Mouse (Mus musculus): ENCODE measurements around the gene Cnnm3. TPM values are rescaled to one million over a fixed set of nuclear protein-coding genes. Genes with fewer than 3 reads are reported as not detected.
A peak's percentile ranks its signal among the peaks of the same experiment; 100 is the strongest.
"Not testable (repeated sequence)": the region's sequence is repeated elsewhere in the genome, so short reads cannot be mapped to it uniquely, and the experiment has no call there.

Cnnm3 gene
- total RNA-seq, 2 experiments from 2014 or later, result 32.1 to 32.7 TPM

DNA sequence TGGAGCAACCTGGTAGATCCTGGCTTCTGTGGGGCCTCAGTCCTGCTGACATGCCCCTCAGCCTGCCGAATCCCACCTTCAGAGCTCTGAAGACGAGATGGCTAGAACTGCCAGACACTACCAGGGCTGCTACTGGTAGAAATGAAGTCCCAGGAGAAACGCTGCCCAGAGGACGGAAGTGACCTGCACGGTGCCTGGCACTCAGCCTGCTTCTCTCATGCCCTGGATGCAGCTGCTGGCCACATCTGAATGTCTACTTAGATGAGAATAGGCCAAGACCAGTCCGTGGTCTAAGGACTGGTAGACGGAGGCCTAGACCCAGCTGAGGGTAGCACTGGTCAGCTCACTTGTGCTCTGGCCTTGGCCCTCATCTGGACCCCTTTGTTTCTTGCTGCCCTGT, 19.3 kb downstream of the Cnnm3 start:
- DNase-seq (ENCODE audit: low spot score in 2 of 2), result no peak
- intact Hi-C loops (cut with DNase I), result no loop called here

DNA sequence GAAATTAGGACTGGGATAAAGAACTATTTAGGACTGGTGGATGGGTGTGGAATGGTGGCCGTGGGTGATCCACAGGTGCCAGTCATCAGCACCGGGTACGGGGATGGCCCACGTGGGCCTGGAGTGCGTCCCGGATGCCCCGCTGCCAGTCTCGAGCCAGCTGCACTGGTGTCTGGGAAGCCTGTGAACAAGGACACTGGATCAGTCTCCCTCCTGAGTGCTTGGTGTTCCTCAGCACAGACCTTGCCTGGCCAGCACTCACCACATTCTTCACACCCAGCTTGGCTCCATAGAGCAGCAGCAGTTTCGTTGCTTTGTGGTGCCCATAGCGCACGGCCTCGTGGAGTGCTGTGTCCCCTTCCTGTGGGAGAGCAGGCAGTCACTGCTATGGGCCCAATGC, 19.8 kb downstream of the Cnnm3 start:
- DNase-seq (ENCODE audit: low spot score in 2 of 2), result no peak
- intact Hi-C loops (cut with DNase I), result no loop called here

DNA sequence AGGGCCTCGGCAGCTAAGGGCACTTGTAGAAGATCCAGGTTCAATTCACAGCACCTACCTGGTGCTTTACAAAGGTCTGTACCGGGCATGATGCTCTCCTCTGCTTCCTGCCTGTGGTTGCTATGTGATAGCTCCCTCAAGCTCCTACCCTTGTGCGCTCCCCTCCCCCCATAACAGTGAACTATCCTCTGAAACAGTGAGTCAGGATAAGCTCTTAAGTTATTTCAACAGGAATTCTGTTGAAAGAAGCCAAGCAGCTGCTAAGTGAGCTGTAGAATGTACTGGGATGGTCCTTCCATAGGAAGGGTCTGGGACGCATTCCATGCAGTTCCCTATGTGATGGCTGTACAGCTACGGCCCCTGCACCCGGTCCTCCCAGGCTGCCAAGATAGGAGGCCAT, 21.9 kb downstream of the Cnnm3 start:
- DNase-seq (ENCODE audit: low spot score in 2 of 2), result no peak
- intact Hi-C loops (cut with DNase I), result no loop called here

- DNase-seq (ENCODE audit: low spot score in 2 of 2), result no peak
- intact Hi-C loops (cut with DNase I), result no loop called here
These were observed 23.0 kb downstream of the Cnnm3 start for GRCm38 (mm10) chr1:36534595-36535058.

GRCm38 (mm10) chr1:36535477-36536396, 24.1 kb downstream of the Cnnm3 start:
- intact Hi-C loops (cut with DNase I), result no loop called here
- peak in 1 of 2 experiments; percentile 40 for DNase-seq (ENCODE audit: low spot score in 2 of 2)

GRCm38 (mm10) chr1:36536397-36536728, 24.7 kb downstream of the Cnnm3 start:
- intact Hi-C loops (cut with DNase I), result no loop called here
- no peak for DNase-seq (ENCODE audit: low spot score in 2 of 2)

GRCm38 (mm10) chr1:36536783-36537182, 25.1 kb downstream of the Cnnm3 start, which contains the start of gene Ankrd23:
TSS of gene Ankrd23 (minus strand) at chr1:36536883.
- DNase-seq (ENCODE audit: low spot score in 2 of 2); intact Hi-C loops (cut with DNase I): not testable (repeated sequence)

DNA sequence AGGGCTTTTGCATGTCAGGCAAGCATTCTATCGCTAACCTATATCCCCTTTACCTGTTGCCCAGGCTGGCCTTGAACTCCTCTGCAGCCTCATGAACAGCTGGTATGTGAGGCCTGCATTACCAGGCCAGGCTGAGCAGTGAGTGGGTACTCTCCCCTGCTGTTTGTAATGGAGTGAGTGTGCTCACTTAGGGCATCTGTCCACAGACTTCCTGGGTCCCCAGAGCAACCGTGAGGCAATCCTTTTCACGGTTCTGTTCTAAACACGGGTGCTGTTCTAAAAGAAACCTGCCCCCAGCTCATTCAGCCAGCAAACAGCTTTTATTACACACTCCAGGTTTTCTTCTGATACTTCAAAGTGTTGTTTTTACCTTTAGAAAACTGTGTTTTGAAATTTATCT, 27.1 kb downstream of the Cnnm3 start:
- no peak for DNase-seq (ENCODE audit: low spot score in 2 of 2)
- intact Hi-C loops (cut with DNase I), result no loop called here

DNA sequence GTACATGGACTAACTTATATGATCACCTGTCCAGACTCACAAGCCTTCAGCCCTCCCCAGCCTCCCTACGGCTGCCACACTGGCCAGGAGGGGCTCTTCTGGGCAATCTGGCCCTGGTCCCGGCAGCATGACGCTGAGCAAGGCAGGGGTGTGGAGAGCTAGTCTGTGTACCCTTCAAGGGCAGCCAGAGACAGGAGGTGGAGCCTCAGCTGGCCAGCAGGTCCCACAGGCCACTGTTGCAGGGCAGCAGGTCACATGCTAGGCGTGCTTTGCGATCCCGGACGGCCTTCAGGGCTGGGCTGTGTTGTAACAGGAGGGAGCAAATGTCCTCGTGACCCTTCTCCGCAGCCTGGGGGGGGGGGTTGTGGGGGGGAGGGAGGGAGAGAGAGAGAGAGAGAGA, 27.5 kb downstream of the Cnnm3 start, which contains the start of gene Gm42417:
TSS of gene Gm42417 (minus strand) at position 244 of the 400 bp plus-strand sequence.
- intact Hi-C loops (cut with DNase I), result no loop called here
- DNase-seq (ENCODE audit: low spot score in 2 of 2), result no peak

- no peak for DNase-seq (ENCODE audit: low spot score in 2 of 2)
- intact Hi-C loops (cut with DNase I), result no loop called here
These were observed 28.5 kb downstream of the Cnnm3 start for GRCm38 (mm10) chr1:36540132-36540531.

DNA sequence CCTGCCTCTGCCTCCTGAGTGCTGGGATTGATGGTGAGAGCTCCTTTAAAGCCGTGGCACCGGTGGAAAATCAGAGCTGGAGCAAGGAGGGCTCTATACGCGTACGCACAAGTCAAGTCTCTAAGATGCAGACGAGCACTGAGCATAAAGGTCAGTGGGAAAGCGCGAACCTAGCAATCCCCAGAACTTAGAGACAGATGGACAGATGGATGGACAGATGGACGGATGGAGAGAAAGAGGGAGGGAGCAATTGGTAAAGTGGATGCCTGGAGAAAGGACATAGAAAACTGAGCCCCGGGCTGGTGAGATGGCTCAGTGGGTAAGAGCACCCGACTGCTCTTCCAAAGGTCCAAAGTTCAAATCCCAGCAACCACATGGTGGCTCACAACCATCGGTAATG, 29.1 kb downstream of the Cnnm3 start:
- intact Hi-C loops (cut with DNase I), result no loop called here
- DNase-seq (ENCODE audit: low spot score in 2 of 2), result no peak

GRCm38 (mm10) chr1:36541844-36542243, 30.2 kb downstream of the Cnnm3 start:
- no peak for DNase-seq (ENCODE audit: low spot score in 2 of 2)
- intact Hi-C loops (cut with DNase I), result no loop called here

- no peak for DNase-seq (ENCODE audit: low spot score in 2 of 2)
These were observed 31.3 kb downstream of the Cnnm3 start for GRCm38 (mm10) chr1:36542925-36543324.

GRCm38 (mm10) chr1:36545382-36545781, 33.7 kb downstream of the Cnnm3 start:
- DNase-seq (ENCODE audit: low spot score in 2 of 2), result no peak
- intact Hi-C loops (cut with DNase I), result no loop called here

More at GRCm38 (mm10) chr1:36542925-36543324, 31.3 kb downstream of the Cnnm3 start:
- intact Hi-C loops (cut with DNase I), result no loop called here

GRCm38 (mm10) chr1:36545845-36546600, 34.4 kb downstream of the Cnnm3 start:
- DNase-seq (ENCODE audit: low spot score in 2 of 2), result peak in 1 of 2 experiments; percentile 42
- intact Hi-C loops (cut with DNase I), result no loop called here

DNA sequence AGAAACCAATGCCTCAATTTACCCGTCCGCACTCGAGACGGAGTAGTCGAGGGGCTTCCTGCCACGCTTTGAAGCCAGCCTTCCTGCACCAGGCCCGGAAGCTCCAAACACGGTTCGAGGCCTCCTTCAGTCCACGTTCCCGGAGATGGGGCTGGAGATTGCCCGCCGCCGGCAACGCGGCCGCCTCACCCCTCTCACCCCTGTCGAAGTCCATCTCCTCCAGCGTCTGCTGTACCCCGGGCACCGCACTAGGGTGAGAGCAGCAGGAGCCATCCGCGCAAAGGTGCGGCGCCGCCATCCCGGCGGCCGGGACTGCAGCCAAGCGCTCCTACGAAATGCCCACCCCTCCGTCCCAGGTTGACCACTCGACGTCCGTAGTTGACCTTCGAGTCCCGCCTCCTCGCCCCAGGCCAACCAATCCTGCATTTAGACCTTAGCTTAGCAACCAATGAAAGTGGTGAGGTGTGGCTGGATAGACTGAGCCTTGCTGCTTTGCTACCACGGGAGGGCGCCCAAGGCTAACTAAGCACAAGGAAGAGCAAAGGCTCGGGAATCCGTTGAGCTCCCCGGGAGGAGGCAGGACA, 35.3 kb downstream of the Cnnm3 start, which contains the start of gene Ankrd39:
TSS of gene Ankrd39 (minus strand) at position 558 of the 584 bp plus-strand sequence.
- peak; percentile 97 to 99 for DNase-seq (ENCODE audit: low spot score in 2 of 2)
- intact Hi-C loops (cut with DNase I), result loop anchor here (1.0 kb wide), 3 partner anchors 88 to 137 kb away; no protein-coding TSS in a partner anchor

GRCm38 (mm10) chr1:36547981-36548598, 36.4 kb downstream of the Cnnm3 start:
- intact Hi-C loops (cut with DNase I), result loop anchor here (1.0 kb wide), 3 partner anchors 87 to 136 kb away; no protein-coding TSS in a partner anchor

DNA sequence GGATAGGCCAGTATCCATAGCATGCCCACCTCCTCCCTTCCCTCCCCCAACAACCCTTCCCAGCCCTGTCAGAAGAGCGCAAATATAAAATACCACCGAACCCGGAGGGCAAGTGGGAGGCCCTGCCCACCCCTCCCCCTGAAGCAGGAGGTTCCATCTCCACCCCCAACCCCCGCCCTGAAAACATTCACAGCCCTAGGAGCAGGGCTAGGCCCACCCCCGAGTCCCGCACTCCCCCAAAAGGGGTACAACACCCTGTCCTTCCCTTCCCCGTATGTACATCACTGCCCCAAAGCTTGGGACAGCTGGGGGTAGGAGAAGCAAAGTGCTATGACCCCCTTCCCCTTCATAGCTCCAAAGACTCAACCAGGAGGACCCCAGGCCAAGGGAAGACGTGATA, 37.1 kb downstream of the Cnnm3 start:
- intact Hi-C loops (cut with DNase I), result no loop called here
- DNase-seq (ENCODE audit: low spot score in 2 of 2), result no peak

More at GRCm38 (mm10) chr1:36547981-36548598, 36.4 kb downstream of the Cnnm3 start:
- peak in 1 of 2 experiments; percentile 33 for DNase-seq (ENCODE audit: low spot score in 2 of 2)

DNA sequence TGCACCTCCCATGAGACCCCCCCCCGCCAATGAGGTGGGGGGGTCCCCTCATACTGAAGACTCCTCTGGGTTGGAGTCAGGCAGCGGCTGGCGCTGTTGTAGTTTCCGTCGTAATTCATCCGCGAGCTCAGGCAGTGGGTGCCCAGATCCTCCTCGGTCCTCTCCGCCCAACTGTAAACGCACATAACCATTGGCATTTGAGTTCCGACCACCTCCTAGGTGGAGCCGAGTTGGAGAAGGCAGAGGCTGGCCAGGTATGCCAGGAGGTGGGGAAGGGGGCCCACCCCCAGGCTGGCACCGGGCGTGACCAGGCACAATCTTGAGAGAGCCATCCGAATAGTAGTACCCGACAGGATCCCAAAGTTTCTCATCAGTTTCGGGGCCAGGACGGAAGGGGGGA, 37.8 kb downstream of the Cnnm3 start:
- no peak for DNase-seq (ENCODE audit: low spot score in 2 of 2)
- intact Hi-C loops (cut with DNase I), result no loop called here

Data from left cerebral cortex, postnatal 25 days (tissue).